Mouse (Mus musculus): Measurements from ENCODE around the gene Nkx6-1.

DNA sequence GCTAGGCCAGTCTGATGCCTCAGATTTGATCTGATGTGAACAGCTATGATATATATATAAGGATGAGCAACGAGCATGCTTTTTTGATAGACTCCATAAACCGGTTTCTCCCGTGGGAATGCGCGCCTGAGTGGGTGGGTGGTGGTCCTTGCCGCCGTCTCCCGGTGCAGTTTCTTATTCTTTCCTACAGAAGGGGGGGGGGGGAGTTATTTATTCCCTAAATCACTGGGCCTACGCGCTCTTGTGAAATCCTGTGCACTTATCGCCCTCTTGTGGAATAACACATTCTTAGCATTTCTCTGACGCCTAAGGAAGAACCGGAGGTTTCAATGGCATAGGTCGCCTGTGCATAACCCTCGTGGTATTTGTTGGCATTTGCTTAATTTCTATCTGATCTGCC, 4.6 kb upstream of the Nkx6-1 start:
- TF ChIP-seq CTCF (conservative IDR thresholded peaks at IDR 0.05; ENCODE audit: insufficient read depth, insufficient read length, low read depth, low read length) (peak; percentile 52), POLR2A (IDR thresholded peaks at IDR 0.05; ENCODE audit: low read depth, low read length) (no peak)

Data from kidney, adult 2 months (tissue).